Mouse (Mus musculus) olfactory bulb, adult 2 months (tissue): ENCODE measurements around the gene Rnaseh2c.

Experiments
- CTCF ChIP-seq: fragments of 200-500 bp; IDR thresholded peaks from 2 replicates; pipeline ENCODE4 v1.5.1; 2012; ENCODE audit warnings: low read depth, mild to moderate bottlenecking, low read length, moderate library complexity; ENCODE audit not compliant: insufficient read depth
- POLR2A ChIP-seq: fragments of 200-500 bp; IDR thresholded peaks from 2 replicates; pipeline ENCODE4 v1.6.1; 2012; ENCODE audit warnings: mild to moderate bottlenecking, low read depth, low read length, moderate library complexity; ENCODE audit not compliant: insufficient read depth

- TF ChIP-seq CTCF = no peak
- TF ChIP-seq POLR2A = no peak
Measured at GRCm38 (mm10) chr19:5620007-5620406, 18.3 kb downstream of the Rnaseh2c start.
